Comparison of ENCODE assay signal across 8 mouse cellular contexts in genomic region chr16:4789810-4790559, GRCm38 (mm10). TPM values are rescaled to one million over a fixed set of nuclear protein-coding genes. Genes with fewer than 3 reads are reported as not detected.
DNase-seq lines count a peak whose midpoint lies in the region; ATAC-seq and TF ChIP-seq lines count a peak whose summit lies in the region.

Gene Cdip1 (minus strand): TSS chr16:4790292.

- peak within 1 kb of the TSS; percentile 74 to 93 for H3K4me3 ChIP-seq in ES-E14 (ENCODE audit: insufficient read depth in 1 of 2, low read depth in 1 of 2, low read length in 2 of 2, poor library complexity in 1 of 2, severe bottlenecking in 1 of 2)
- H3K4me3 ChIP-seq in forebrain, embryonic 16.5 days (replicated peaks; ENCODE audit: low read length) = peak within 1 kb of the TSS; percentile 61
- peak within 1 kb of the TSS; percentile 98 for H3K4me3 ChIP-seq in layer of hippocampus, adult 2 months
- peak within 1 kb of the TSS; percentile 64 for H3K4me3 ChIP-seq in lung, embryonic 14.5 days (ENCODE audit: low read depth, low read length)
- H3K4me3 ChIP-seq in olfactory bulb, adult 2 months (ENCODE audit: insufficient read depth, low read depth, low read length) = peak within 1 kb of the TSS; percentile 84
- H3K4me3 ChIP-seq in thymus, adult 2 months (ENCODE audit: control insufficient read depth, insufficient read depth, low read length) = peak within 1 kb of the TSS; percentile 92

- H3K4me1 ChIP-seq in ES-E14 (ENCODE audit: control insufficient read depth in 2 of 2, insufficient read depth in 2 of 2, low read length in 2 of 2, poor library complexity in 1 of 2) = peaks cover 3 to 7% of the 10 kb centered on the region in 2 experiments; a peak in 2 of 4 replicates
- peaks cover 21% of the 10 kb centered on the region for H3K4me1 ChIP-seq in forebrain, embryonic 16.5 days (replicated peaks; ENCODE audit: control insufficient read depth, insufficient read depth, low read length)
- peaks cover 7% of the 10 kb centered on the region; the same call in 1 of the 2 replicates for H3K4me1 ChIP-seq in lung, embryonic 14.5 days (ENCODE audit: insufficient read depth)
- peaks cover 5% of the 10 kb centered on the region; the same call in 1 of the 2 replicates for H3K4me1 ChIP-seq in olfactory bulb, adult 2 months (ENCODE audit: control insufficient read depth, insufficient read depth, low read length)
- peaks cover 3% of the 10 kb centered on the region for H3K4me1 ChIP-seq in thymus, adult 2 months (replicated peaks; ENCODE audit: control insufficient read depth, insufficient read depth, low read length)

- TF ChIP-seq CTCF in layer of hippocampus, adult 2 months (conservative IDR thresholded peaks at IDR 0.05) = no peak
- TF ChIP-seq CTCF in lung, embryonic 14.5 days (IDR thresholded peaks at IDR 0.05; ENCODE audit: low read depth) = peak; percentile 20; the same call in 1 of the 2 replicates
- 0 out of 2 replicates have a peak, but pooled peaks have one; percentile 8 for TF ChIP-seq CTCF in olfactory bulb, adult 2 months (IDR thresholded peaks at IDR 0.05; ENCODE audit: insufficient read depth, low read depth, low read length)
- TF ChIP-seq CTCF in thymus, adult 2 months (IDR thresholded peaks at IDR 0.05; ENCODE audit: borderline replicate concordance, control insufficient read depth, extremely low read depth, insufficient read depth, low read length, poor library complexity) = 0 out of 2 replicates have a peak, but pooled peaks have one; percentile 36

- TF ChIP-seq POLR2A in olfactory bulb, adult 2 months (IDR thresholded peaks at IDR 0.05; ENCODE audit: insufficient read depth, low read depth, low read length) = peak; percentile 70
- peak; percentile 64; the same call in 1 of the 2 replicates for TF ChIP-seq POLR2A in thymus, adult 2 months (IDR thresholded peaks at IDR 0.05; ENCODE audit: control insufficient read depth, extremely low read depth, insufficient read depth, low read length, poor library complexity)

- in situ Hi-C loops in ES-E14 (cut with MboI; ENCODE audit: low sequenced_read_pairs in 2 of 2, unreplicated experiment in 2 of 2) = no loop called here

- intact Hi-C loops in heart, postnatal 36 days (cut with DNase I) = loop anchor here (2.0 to 5.0 kb wide), 6 partner anchors 27 to 233 kb away; partner anchors contain the start of genes Coro7 and Tfap4

- peak within 1 kb of the TSS; percentile 71 for H3K27ac ChIP-seq in ES-E14 (ENCODE audit: insufficient read depth, low read depth, low read length, poor library complexity, severe bottlenecking)
- peak within 1 kb of the TSS; percentile 98 for H3K27ac ChIP-seq in forebrain, embryonic 16.5 days (ENCODE audit: low read length)
- peak within 1 kb of the TSS; percentile 100 for H3K27ac ChIP-seq in layer of hippocampus, adult 2 months
- H3K27ac ChIP-seq in lung, embryonic 14.5 days (ENCODE audit: low read depth) = peak within 1 kb of the TSS; percentile 98
- peak within 1 kb of the TSS; percentile 96 for H3K27ac ChIP-seq in olfactory bulb, adult 2 months (ENCODE audit: insufficient read depth, low read depth, low read length)
- peak within 1 kb of the TSS; percentile 30; the same call in 1 of the 2 replicates for H3K27ac ChIP-seq in thymus, adult 2 months (ENCODE audit: control insufficient read depth, insufficient read depth, low read length)

- under 1% methylated on average over 51 of the region's 51 CpGs for WGBS in forebrain, embryonic 16.5 days
- WGBS in lung, embryonic 14.5 days = under 1% methylated on average over 51 of the region's 51 CpGs
- under 1% methylated on average over 51 of the region's 51 CpGs for WGBS in olfactory bulb, adult 2 months
- 1% methylated on average over 51 of the region's 51 CpGs for WGBS in thymus, adult 2 months

- peak; percentile 99 for ATAC-seq in forebrain, embryonic 16.5 days
- ATAC-seq in lung, embryonic 14.5 days (ENCODE audit: insufficient read depth) = peak; percentile 99

- H3K4me2 ChIP-seq in forebrain, embryonic 16.5 days (ENCODE audit: low read length) = peak within 1 kb of the TSS; percentile 82
- peak within 1 kb of the TSS; percentile 69 for H3K4me2 ChIP-seq in lung, embryonic 14.5 days

- no peaks in the 10 kb centered on the region for H3K36me3 ChIP-seq in ES-E14 (ENCODE audit: control insufficient read depth, insufficient read depth, low read length, poor library complexity, severe bottlenecking)
- H3K36me3 ChIP-seq in forebrain, embryonic 16.5 days (ENCODE audit: control insufficient read depth, insufficient read depth) = no peaks in the 10 kb centered on the region
- no peaks in the 10 kb centered on the region for H3K36me3 ChIP-seq in lung, embryonic 14.5 days (ENCODE audit: insufficient read depth)
- H3K36me3 ChIP-seq in thymus, adult 2 months (ENCODE audit: control insufficient read depth, insufficient read depth, low read length) = no peaks in the 10 kb centered on the region

- H3K27me3 ChIP-seq in forebrain, embryonic 16.5 days (replicated peaks; ENCODE audit: control insufficient read depth, insufficient read depth, low read length) = no peaks in the 10 kb centered on the region
- H3K27me3 ChIP-seq in lung, embryonic 14.5 days (ENCODE audit: insufficient read depth, low read length) = no peaks in the 10 kb centered on the region
- H3K27me3 ChIP-seq in thymus, adult 2 months (ENCODE audit: control insufficient read depth, insufficient read depth, low read length) = no peaks in the 10 kb centered on the region

- H3K9me3 ChIP-seq in ES-E14 (ENCODE audit: control insufficient read depth, insufficient read depth, low read depth, low read length) = no peaks in the 10 kb centered on the region
- no peaks in the 10 kb centered on the region for H3K9me3 ChIP-seq in forebrain, embryonic 16.5 days (ENCODE audit: control insufficient read depth, low read length)
- no peaks in the 10 kb centered on the region for H3K9me3 ChIP-seq in lung, embryonic 14.5 days (ENCODE audit: low read depth, low read length)

- peak within 1 kb of the TSS; percentile 74 for H3K9ac ChIP-seq in ES-E14 (ENCODE audit: insufficient read depth, low read depth, low read length, poor library complexity, severe bottlenecking)
- peak within 1 kb of the TSS; percentile 92 for H3K9ac ChIP-seq in forebrain, embryonic 16.5 days (replicated peaks; ENCODE audit: low read depth, low read length)
- H3K9ac ChIP-seq in lung, embryonic 14.5 days = peak within 1 kb of the TSS; percentile 79

- DNase-seq in ES-E14 (ENCODE audit: low read depth, low spot score) = peak; percentile 86
- peak; percentile 95 for DNase-seq in cerebellum, adult 11-12 months
- DNase-seq in heart, postnatal 36 days = peak; percentile 93 to 99
- DNase-seq in layer of hippocampus, adult 2 months (ENCODE audit: low spot score in 2 of 2) = peak; percentile 95 to 96
- peak; percentile 97 for DNase-seq in lung, embryonic 14.5 days
- peak; percentile 95 for DNase-seq in thymus, adult 2 months

TF ChIP-seq in ES-E14, 5 proteins besides CTCF, POLR2A, EP300 and RAD21:
- TF ChIP-seq HCFC1 (IDR thresholded peaks at IDR 0.05; ENCODE audit: borderline replicate concordance, insufficient read depth, low read length) (peak; percentile 94), ZC3H11A (IDR thresholded peaks at IDR 0.05; ENCODE audit: borderline replicate concordance, low read depth, low read length) (no peak)

RNA-seq across cellular contexts. Expression of gene Cdip1, which starts in this region (rescaled TPM):
- 27.1 and 35.1 TPM in 2 replicates for total RNA-seq in ES-E14 (2012; rRNA removed)
- polyA plus RNA-seq in forebrain, embryonic 16.5 days (2015; fragmentation: Nextera tagmentation; extraction: Ambion mirVana) = 107 and 119 TPM in 2 replicates
- total RNA-seq in heart, postnatal 36 days (2021) = 10 to 100 TPM; 59.0 to 66.1 TPM
- total RNA-seq in layer of hippocampus, adult 2 months (2021) = 100 to 1,000 TPM; 230 to 241 TPM
- polyA plus RNA-seq in lung, embryonic 14.5 days (2014; fragmentation: Nextera tagmentation; extraction: Ambion mirVana) = 85.7 and 89.9 TPM in 2 replicates
- polyA plus RNA-seq in olfactory bulb, adult 2 months (2012; ENCODE audit: insufficient read depth, insufficient read length, low replicate concordance, missing spikeins) = 128 TPM in 1 of 2 replicates, not detected in the other
- polyA plus RNA-seq in thymus, adult 2 months (2012; rRNA removed) = 112 and 119 TPM in 2 replicates

Comparison
In these comparisons a context has a peak if more than half of its experiments do, and no peak if none do; other contexts are left out.
1. Peak in every context shown above with its lines: DNase-seq, ATAC-seq, H3K4me3 ChIP-seq and H3K27ac ChIP-seq.
2. H3K27ac ChIP-seq: peak in every context shown above with its lines; median percentile 100 in layer of hippocampus, adult 2 months; 98 in forebrain, embryonic 16.5 days; 98 in lung, embryonic 14.5 days; 96 in olfactory bulb, adult 2 months; 71 in ES-E14; 30 in thymus, adult 2 months.